Mouse (Mus musculus): ENCODE measurements around the gene Arih1. TPM values are rescaled to one million over a fixed set of nuclear protein-coding genes. Genes with fewer than 3 reads are reported as not detected.
A peak's percentile ranks its signal among the peaks of the same experiment; 100 is the strongest.

The Arih1 gene
- total and polyA plus RNA-seq, 2 experiments from 2014 or later, result 7.8 to 70.4 TPM

- Histone ChIP-seq H3K4me1 (ENCODE audit: control insufficient read depth, insufficient read depth) (peaks cover 3% of the 10 kb centered on the region; the same call in 1 of the 2 replicates), H3K9ac (replicated peaks; ENCODE audit: low read depth, low read length) (no peak overlapping the region), H3K4me3 (ENCODE audit: low read depth, low read length) (no peak overlapping the region), H3K9me3 (replicated peaks; ENCODE audit: control insufficient read depth, low read length) (no peaks in the 10 kb centered on the region), H3K36me3 (replicated peaks; ENCODE audit: control insufficient read depth, insufficient read depth, low read length) (no peaks in the 10 kb centered on the region), H3K4me2 (ENCODE audit: low read depth, low read length) (no peak overlapping the region), H3K27me3 (ENCODE audit: control insufficient read depth, insufficient read depth, low read length) (no peaks in the 10 kb centered on the region), H3K27ac (ENCODE audit: low read depth) (no peak overlapping the region)
- no peak for DNase-seq (ENCODE audit: low spot score)
- 26% methylated on average over 4 of the region's 4 CpGs for WGBS
- no peak for ATAC-seq (ENCODE audit: insufficient read depth, low read depth)
- no peak for TF ChIP-seq EP300 (IDR thresholded peaks at IDR 0.05; ENCODE audit: low read depth)
- TF ChIP-seq CTCF (IDR thresholded peaks at IDR 0.05; ENCODE audit: low read depth), result no peak
Observed at GRCm38 (mm10) chr9:59512381-59512780, 26.0 kb upstream of the Arih1 start.

GRCm38 (mm10) chr9:59508146-59508545 lies 21.7 kb upstream of the Arih1 start:
- H3K27me3 ChIP-seq (ENCODE audit: control insufficient read depth, insufficient read depth, low read length), result no peaks in the 10 kb centered on the region
- H3K9ac ChIP-seq (replicated peaks; ENCODE audit: low read depth, low read length), result no peak overlapping the region
- no peaks in the 10 kb centered on the region for H3K9me3 ChIP-seq (replicated peaks; ENCODE audit: control insufficient read depth, low read length)
- no peak overlapping the region for H3K4me3 ChIP-seq (ENCODE audit: low read depth, low read length)
- ATAC-seq (ENCODE audit: insufficient read depth, low read depth) (no peak), DNase-seq (ENCODE audit: low spot score) (no peak)
- TF ChIP-seq CTCF (IDR thresholded peaks at IDR 0.05; ENCODE audit: low read depth), result no peak
- TF ChIP-seq EP300 (IDR thresholded peaks at IDR 0.05; ENCODE audit: low read depth), result no peak
- 27% methylated on average over 1 of the region's 1 CpGs for WGBS
- no peaks in the 10 kb centered on the region for H3K36me3 ChIP-seq (replicated peaks; ENCODE audit: control insufficient read depth, insufficient read depth, low read length)
- no peak overlapping the region for H3K27ac ChIP-seq (ENCODE audit: low read depth)
- H3K4me2 ChIP-seq (ENCODE audit: low read depth, low read length), result no peak overlapping the region
- no peaks in the 10 kb centered on the region for H3K4me1 ChIP-seq (ENCODE audit: control insufficient read depth, insufficient read depth)

GRCm38 (mm10) chr9:59487331-59487730 lies 913 bp upstream of the Arih1 start:
- no peaks in the 10 kb centered on the region for H3K27me3 ChIP-seq (ENCODE audit: control insufficient read depth, insufficient read depth, low read length)
- no peaks in the 10 kb centered on the region for H3K36me3 ChIP-seq (replicated peaks; ENCODE audit: control insufficient read depth, insufficient read depth, low read length)
- H3K4me3 ChIP-seq (ENCODE audit: low read depth, low read length), result peak overlapping the region; percentile 88
- TF ChIP-seq CTCF (IDR thresholded peaks at IDR 0.05; ENCODE audit: low read depth) (no peak), EP300 (IDR thresholded peaks at IDR 0.05; ENCODE audit: low read depth) (no peak)
- no peaks in the 10 kb centered on the region for H3K9me3 ChIP-seq (replicated peaks; ENCODE audit: control insufficient read depth, low read length)
- peak overlapping the region; percentile 99 for H3K27ac ChIP-seq (ENCODE audit: low read depth)
- peak overlapping the region; percentile 91; the same call in 1 of the 2 replicates for H3K9ac ChIP-seq (replicated peaks; ENCODE audit: low read depth, low read length)
- ATAC-seq (ENCODE audit: insufficient read depth, low read depth), result no peak
- peak overlapping the region; percentile 80 for H3K4me2 ChIP-seq (ENCODE audit: low read depth, low read length)
- peaks cover 4% of the 10 kb centered on the region; the same call in 1 of the 2 replicates for H3K4me1 ChIP-seq (ENCODE audit: control insufficient read depth, insufficient read depth)
- DNase-seq (ENCODE audit: low spot score), result no peak

GRCm38 (mm10) chr9:59486076-59486518 lies 321 bp downstream of the Arih1 start:
- WGBS, result under 1% methylated on average over 56 of the region's 71 CpGs
- H3K9ac ChIP-seq (replicated peaks; ENCODE audit: low read depth, low read length), result peak overlapping the region; percentile 91
- H3K4me1 ChIP-seq (ENCODE audit: control insufficient read depth, insufficient read depth), result peaks cover 5% of the 10 kb centered on the region; the same call in 1 of the 2 replicates
- H3K27me3 ChIP-seq (ENCODE audit: control insufficient read depth, insufficient read depth, low read length), result no peaks in the 10 kb centered on the region
- TF ChIP-seq CTCF (IDR thresholded peaks at IDR 0.05; ENCODE audit: low read depth) (no peak), EP300 (IDR thresholded peaks at IDR 0.05; ENCODE audit: low read depth) (no peak)
- peak overlapping the region; percentile 88 for H3K4me3 ChIP-seq (ENCODE audit: low read depth, low read length)
- ATAC-seq (ENCODE audit: insufficient read depth, low read depth) (peak; percentile 65), DNase-seq (ENCODE audit: low spot score) (peak; percentile 15)
- H3K27ac ChIP-seq (ENCODE audit: low read depth), result peak overlapping the region; percentile 99
- no peaks in the 10 kb centered on the region for H3K9me3 ChIP-seq (replicated peaks; ENCODE audit: control insufficient read depth, low read length)
- no peaks in the 10 kb centered on the region for H3K36me3 ChIP-seq (replicated peaks; ENCODE audit: control insufficient read depth, insufficient read depth, low read length)
- peak overlapping the region; percentile 80 for H3K4me2 ChIP-seq (ENCODE audit: low read depth, low read length)

- Histone ChIP-seq H3K9me3 (replicated peaks; ENCODE audit: control insufficient read depth, low read length) (no peaks in the 10 kb centered on the region), H3K4me1 (ENCODE audit: control insufficient read depth, insufficient read depth) (peaks cover 5% of the 10 kb centered on the region; the same call in 1 of the 2 replicates), H3K27me3 (ENCODE audit: control insufficient read depth, insufficient read depth, low read length) (no peaks in the 10 kb centered on the region), H3K27ac (ENCODE audit: low read depth) (peak overlapping the region; percentile 99), H3K4me2 (ENCODE audit: low read depth, low read length) (peak overlapping the region; percentile 80), H3K9ac (replicated peaks; ENCODE audit: low read depth, low read length) (peak overlapping the region; percentile 91), H3K36me3 (replicated peaks; ENCODE audit: control insufficient read depth, insufficient read depth, low read length) (no peaks in the 10 kb centered on the region), H3K4me3 (ENCODE audit: low read depth, low read length) (peak overlapping the region; percentile 88)
- no peak for TF ChIP-seq CTCF (IDR thresholded peaks at IDR 0.05; ENCODE audit: low read depth)
- TF ChIP-seq EP300 (IDR thresholded peaks at IDR 0.05; ENCODE audit: low read depth), result no peak
- DNase-seq (ENCODE audit: low spot score) (peak; percentile 36), ATAC-seq (ENCODE audit: insufficient read depth, low read depth) (peak; percentile 52)
- WGBS, result under 1% methylated on average over 34 of the region's 34 CpGs
Observed at GRCm38 (mm10) chr9:59485511-59486075, 825 bp downstream of the Arih1 start.

- DNase-seq (ENCODE audit: low spot score), result no peak
- Histone ChIP-seq H3K4me3 (ENCODE audit: low read depth, low read length) (peak overlapping the region; percentile 88), H3K36me3 (replicated peaks; ENCODE audit: control insufficient read depth, insufficient read depth, low read length) (no peaks in the 10 kb centered on the region), H3K4me1 (ENCODE audit: control insufficient read depth, insufficient read depth) (peaks cover 5% of the 10 kb centered on the region; the same call in 1 of the 2 replicates), H3K9ac (replicated peaks; ENCODE audit: low read depth, low read length) (peak overlapping the region; percentile 91), H3K4me2 (ENCODE audit: low read depth, low read length) (peak overlapping the region; percentile 80), H3K27me3 (ENCODE audit: control insufficient read depth, insufficient read depth, low read length) (no peaks in the 10 kb centered on the region), H3K9me3 (replicated peaks; ENCODE audit: control insufficient read depth, low read length) (no peaks in the 10 kb centered on the region), H3K27ac (ENCODE audit: low read depth) (peak overlapping the region; percentile 99)
- TF ChIP-seq CTCF (IDR thresholded peaks at IDR 0.05; ENCODE audit: low read depth) (no peak), EP300 (IDR thresholded peaks at IDR 0.05; ENCODE audit: low read depth) (no peak)
- ATAC-seq (ENCODE audit: insufficient read depth, low read depth), result no peak
- WGBS, result 4% methylated on average over 7 of the region's 7 CpGs
Observed at GRCm38 (mm10) chr9:59484760-59485159, 1.7 kb downstream of the Arih1 start.
